Mouse (Mus musculus): ENCODE results near the gene Lhx1. TPM values are rescaled to one million over a fixed set of nuclear protein-coding genes. Genes with fewer than 3 reads are reported as not detected.

Lhx1 gene
- polyA plus RNA-seq (2014; fragmentation: Nextera tagmentation; extraction: Ambion mirVana) = 0.04 and 0.06 TPM in 2 replicates

GRCm38 (mm10) chr11:84525421-84526274 is at the start of gene Lhx1:
Gene Lhx1, minus strand, starts transcription at chr11:84525535.
- H3K9ac ChIP-seq (ENCODE audit: low read depth, low read length) = no peak within 1 kb of the TSS
- no peak for ATAC-seq (replicated peaks; ENCODE audit: insufficient number of reproducible peaks, low FRiP score, low TSS enrichment)

GRCm38 (mm10) chr11:84574834-84575233 is 49.5 kb upstream of the Lhx1 start:
- Histone ChIP-seq H3K27me3 (ENCODE audit: control insufficient read depth, insufficient read depth, low read length) (peaks cover 7% of the 10 kb centered on the region), H3K36me3 (ENCODE audit: control insufficient read depth, insufficient read depth, low read length) (no peaks in the 10 kb centered on the region), H3K27ac (ENCODE audit: low read depth, low read length) (no peak overlapping the region), H3K4me1 (ENCODE audit: control insufficient read depth, insufficient read depth, low read length) (no peaks in the 10 kb centered on the region), H3K4me3 (ENCODE audit: low read depth, low read length) (no peak overlapping the region), H3K4me2 (no peak overlapping the region), H3K9ac (ENCODE audit: low read depth, low read length) (no peak overlapping the region), H3K9me3 (replicated peaks; ENCODE audit: control insufficient read depth, low read length) (no peaks in the 10 kb centered on the region)
- no peak for ATAC-seq (replicated peaks; ENCODE audit: insufficient number of reproducible peaks, low FRiP score, low TSS enrichment)
- WGBS (ENCODE audit: insufficient replicate concordance) = 58% methylated on average over 8 of the region's 8 CpGs

More at GRCm38 (mm10) chr11:84525421-84526274, at the start of gene Lhx1:
- Histone ChIP-seq H3K36me3 (ENCODE audit: control insufficient read depth, insufficient read depth, low read length) (no peaks in the 10 kb centered on the region), H3K4me3 (ENCODE audit: low read depth, low read length) (peak within 1 kb of the TSS; percentile 59), H3K27me3 (ENCODE audit: control insufficient read depth, insufficient read depth, low read length) (peaks cover 100% of the 10 kb centered on the region), H3K9me3 (replicated peaks; ENCODE audit: control insufficient read depth, low read length) (no peaks in the 10 kb centered on the region), H3K4me1 (ENCODE audit: control insufficient read depth, insufficient read depth, low read length) (peaks cover 18% of the 10 kb centered on the region), H3K4me2 (peak within 1 kb of the TSS; percentile 96), H3K27ac (ENCODE audit: low read depth, low read length) (no peak within 1 kb of the TSS)
- WGBS (ENCODE audit: insufficient replicate concordance) = under 1% methylated on average over 64 of the region's 64 CpGs

GRCm38 (mm10) chr11:84573637-84574036 is 48.3 kb upstream of the Lhx1 start:
- H3K27me3 ChIP-seq (ENCODE audit: control insufficient read depth, insufficient read depth, low read length) = peaks cover 7% of the 10 kb centered on the region

GRCm38 (mm10) chr11:84570812-84571211 is 45.5 kb upstream of the Lhx1 start:
- H3K27ac ChIP-seq (ENCODE audit: low read depth, low read length) = no peak overlapping the region
- 65% methylated on average over 5 of the region's 5 CpGs for WGBS (ENCODE audit: insufficient replicate concordance)
- H3K4me2 ChIP-seq = no peak overlapping the region
- H3K27me3 ChIP-seq (ENCODE audit: control insufficient read depth, insufficient read depth, low read length) = peaks cover 6% of the 10 kb centered on the region; the same call in 1 of the 2 replicates
- no peak overlapping the region for H3K4me3 ChIP-seq (ENCODE audit: low read depth, low read length)
- H3K9ac ChIP-seq (ENCODE audit: low read depth, low read length) = no peak overlapping the region
- H3K36me3 ChIP-seq (ENCODE audit: control insufficient read depth, insufficient read depth, low read length) = no peaks in the 10 kb centered on the region
- no peak for ATAC-seq (replicated peaks; ENCODE audit: insufficient number of reproducible peaks, low FRiP score, low TSS enrichment)
- H3K9me3 ChIP-seq (replicated peaks; ENCODE audit: control insufficient read depth, low read length) = no peaks in the 10 kb centered on the region
- H3K4me1 ChIP-seq (ENCODE audit: control insufficient read depth, insufficient read depth, low read length) = no peaks in the 10 kb centered on the region

More at GRCm38 (mm10) chr11:84573637-84574036, 48.3 kb upstream of the Lhx1 start:
- Histone ChIP-seq H3K9me3 (replicated peaks; ENCODE audit: control insufficient read depth, low read length) (no peaks in the 10 kb centered on the region), H3K36me3 (ENCODE audit: control insufficient read depth, insufficient read depth, low read length) (no peaks in the 10 kb centered on the region), H3K27ac (ENCODE audit: low read depth, low read length) (no peak overlapping the region), H3K4me1 (ENCODE audit: control insufficient read depth, insufficient read depth, low read length) (no peaks in the 10 kb centered on the region), H3K9ac (ENCODE audit: low read depth, low read length) (no peak overlapping the region), H3K4me2 (no peak overlapping the region), H3K4me3 (ENCODE audit: low read depth, low read length) (no peak overlapping the region)
- no peak for ATAC-seq (replicated peaks; ENCODE audit: insufficient number of reproducible peaks, low FRiP score, low TSS enrichment)
- WGBS (ENCODE audit: insufficient replicate concordance) = 64% methylated on average over 8 of the region's 8 CpGs

GRCm38 (mm10) chr11:84570392-84570791 is 45.1 kb upstream of the Lhx1 start:
- H3K36me3 ChIP-seq (ENCODE audit: control insufficient read depth, insufficient read depth, low read length) = no peaks in the 10 kb centered on the region
- no peak overlapping the region for H3K9ac ChIP-seq (ENCODE audit: low read depth, low read length)
- no peak overlapping the region for H3K4me3 ChIP-seq (ENCODE audit: low read depth, low read length)
- 0 out of 2 replicates have a peak, but pooled peaks cover 3% of the 10 kb centered on the region for H3K27me3 ChIP-seq (ENCODE audit: control insufficient read depth, insufficient read depth, low read length)
- no peaks in the 10 kb centered on the region for H3K9me3 ChIP-seq (replicated peaks; ENCODE audit: control insufficient read depth, low read length)
- H3K27ac ChIP-seq (ENCODE audit: low read depth, low read length) = no peak overlapping the region
- no peak overlapping the region for H3K4me2 ChIP-seq
- no peak for ATAC-seq (replicated peaks; ENCODE audit: insufficient number of reproducible peaks, low FRiP score, low TSS enrichment)
- WGBS (ENCODE audit: insufficient replicate concordance) = 63% methylated on average over 12 of the region's 12 CpGs
- H3K4me1 ChIP-seq (ENCODE audit: control insufficient read depth, insufficient read depth, low read length) = no peaks in the 10 kb centered on the region

GRCm38 (mm10) chr11:84569052-84569751 is 43.9 kb upstream of the Lhx1 start:
- Histone ChIP-seq H3K4me2 (no peak overlapping the region), H3K27me3 (ENCODE audit: control insufficient read depth, insufficient read depth, low read length) (peaks cover 4% of the 10 kb centered on the region; the same call in 1 of the 2 replicates), H3K9ac (ENCODE audit: low read depth, low read length) (no peak overlapping the region), H3K9me3 (replicated peaks; ENCODE audit: control insufficient read depth, low read length) (no peaks in the 10 kb centered on the region), H3K4me3 (ENCODE audit: low read depth, low read length) (no peak overlapping the region), H3K36me3 (ENCODE audit: control insufficient read depth, insufficient read depth, low read length) (no peaks in the 10 kb centered on the region), H3K27ac (ENCODE audit: low read depth, low read length) (no peak overlapping the region), H3K4me1 (ENCODE audit: control insufficient read depth, insufficient read depth, low read length) (no peaks in the 10 kb centered on the region)
- WGBS (ENCODE audit: insufficient replicate concordance) = 46% methylated on average over 8 of the region's 8 CpGs
- ATAC-seq (replicated peaks; ENCODE audit: insufficient number of reproducible peaks, low FRiP score, low TSS enrichment) = no peak

- Histone ChIP-seq H3K36me3 (ENCODE audit: control insufficient read depth, insufficient read depth, low read length) (no peaks in the 10 kb centered on the region), H3K27me3 (ENCODE audit: control insufficient read depth, insufficient read depth, low read length) (peaks cover 2% of the 10 kb centered on the region; the same call in 1 of the 2 replicates), H3K4me3 (ENCODE audit: low read depth, low read length) (no peak overlapping the region), H3K9ac (ENCODE audit: low read depth, low read length) (no peak overlapping the region), H3K27ac (ENCODE audit: low read depth, low read length) (no peak overlapping the region), H3K9me3 (replicated peaks; ENCODE audit: control insufficient read depth, low read length) (no peaks in the 10 kb centered on the region), H3K4me1 (ENCODE audit: control insufficient read depth, insufficient read depth, low read length) (no peaks in the 10 kb centered on the region), H3K4me2 (no peak overlapping the region)
- ATAC-seq (replicated peaks; ENCODE audit: insufficient number of reproducible peaks, low FRiP score, low TSS enrichment) = no peak
- whole genome bisulfite sequencing (ENCODE audit: insufficient replicate concordance) = 25% methylated on average over 5 of the region's 5 CpGs
Measured at GRCm38 (mm10) chr11:84568482-84568881, 43.1 kb upstream of the Lhx1 start.

GRCm38 (mm10) chr11:84566691-84567090 is 41.4 kb upstream of the Lhx1 start:
- Histone ChIP-seq H3K4me1 (ENCODE audit: control insufficient read depth, insufficient read depth, low read length) (no peaks in the 10 kb centered on the region), H3K4me3 (ENCODE audit: low read depth, low read length) (no peak overlapping the region), H3K9me3 (replicated peaks; ENCODE audit: control insufficient read depth, low read length) (no peaks in the 10 kb centered on the region), H3K4me2 (no peak overlapping the region), H3K27me3 (ENCODE audit: control insufficient read depth, insufficient read depth, low read length) (peaks cover 5% of the 10 kb centered on the region; the same call in 1 of the 2 replicates), H3K36me3 (ENCODE audit: control insufficient read depth, insufficient read depth, low read length) (no peaks in the 10 kb centered on the region), H3K27ac (ENCODE audit: low read depth, low read length) (no peak overlapping the region), H3K9ac (ENCODE audit: low read depth, low read length) (no peak overlapping the region)
- no peak for ATAC-seq (replicated peaks; ENCODE audit: insufficient number of reproducible peaks, low FRiP score, low TSS enrichment)
- WGBS (ENCODE audit: insufficient replicate concordance) = 52% methylated on average over 8 of the region's 8 CpGs

Measured in heart, embryonic 11.5 days (tissue).